Comparison of ENCODE assay signal across 16 mouse cellular contexts in genomic region chr17:25257804-25258261, GRCm38 (mm10). TPM values are rescaled to one million over a fixed set of nuclear protein-coding genes. Genes with fewer than 3 reads are reported as not detected.
DNase-seq lines count a peak whose midpoint lies in the region; ATAC-seq and TF ChIP-seq lines count a peak whose summit lies in the region.
"Had no signal": no experiment of that assay in that cellular context is flagged by ENCODE, and none has a peak within 500 bp of the region (broad histone marks: within the 10 kb centered on the region; RNA-seq: fewer than 3 reads in every experiment).

No protein-coding gene starts in this region.

- no peak for ATAC-seq in hindbrain, embryonic 14.5 days (ENCODE audit: low FRiP score)
- no peak for ATAC-seq in hindbrain, embryonic 11.5 days (ENCODE audit: low FRiP score)
- ATAC-seq in monocyte, adult 5-6 weeks (replicated peaks; ENCODE audit: insufficient number of reproducible peaks, low FRiP score, low TSS enrichment, poor library complexity, severe bottlenecking): 0 out of 2 replicates have a peak, but pooled peaks have one; percentile 20
- no peak for ATAC-seq in liver, embryonic 12.5 days
- no peak for ATAC-seq in kidney, embryonic 16.5 days (ENCODE audit: low FRiP score, low TSS enrichment)
- ATAC-seq: forebrain, embryonic 16.5 days had no signal

- H3K4me2 ChIP-seq in hindbrain, embryonic 14.5 days (replicated peaks): no peak overlapping the region
- H3K4me2 ChIP-seq in hindbrain, embryonic 11.5 days (replicated peaks; ENCODE audit: low read depth, low read length): no peak overlapping the region
- H3K4me2 ChIP-seq in liver, embryonic 12.5 days: no peak overlapping the region
- no peak overlapping the region for H3K4me2 ChIP-seq in kidney, embryonic 16.5 days (replicated peaks; ENCODE audit: low read depth, low read length)
- H3K4me2 ChIP-seq: embryonic facial prominence, embryonic 15.5 days; kidney, embryonic 15.5 days; liver, embryonic 11.5 days had no signal

- no peaks in the 10 kb centered on the region for H3K9me3 ChIP-seq in hindbrain, embryonic 14.5 days (ENCODE audit: control insufficient read depth, low read length)
- H3K9me3 ChIP-seq in hindbrain, embryonic 11.5 days (ENCODE audit: control insufficient read depth, low read length): no peaks in the 10 kb centered on the region
- H3K9me3 ChIP-seq in liver, embryonic 12.5 days (replicated peaks): no peaks in the 10 kb centered on the region
- H3K9me3 ChIP-seq in kidney, embryonic 16.5 days (ENCODE audit: low read length): no peaks in the 10 kb centered on the region
- H3K9me3 ChIP-seq: embryonic facial prominence, embryonic 15.5 days; kidney, embryonic 15.5 days; megakaryocyte, embryonic 14.5 days had no signal

- DNase-seq in hindbrain, embryonic 14.5 days (ENCODE audit: low spot score): peak; percentile 38
- DNase-seq in hindbrain, embryonic 11.5 days (ENCODE audit: low spot score): no peak
- DNase-seq in spleen, adult 2 months (ENCODE audit: low read depth in 1 of 2, low spot score in 2 of 2): peak in 1 of 2 experiments; percentile 36
- DNase-seq in spleen, adult 12 weeks (ENCODE audit: low spot score): no peak
- DNase-seq in layer of hippocampus, adult 9-11 months: no peak
- DNase-seq: cerebellum, postnatal 36 days had no signal

- no peak overlapping the region for H3K9ac ChIP-seq in hindbrain, embryonic 14.5 days
- H3K9ac ChIP-seq in hindbrain, embryonic 11.5 days (ENCODE audit: low read depth, low read length): no peak overlapping the region
- no peak overlapping the region for H3K9ac ChIP-seq in liver, embryonic 12.5 days
- no peak overlapping the region for H3K9ac ChIP-seq in kidney, embryonic 16.5 days (replicated peaks; ENCODE audit: low read length)
- H3K9ac ChIP-seq: embryonic facial prominence, embryonic 15.5 days; kidney, embryonic 15.5 days had no signal

- H3K4me3 ChIP-seq in hindbrain, embryonic 14.5 days (replicated peaks; ENCODE audit: low read length): no peak overlapping the region
- no peak overlapping the region for H3K4me3 ChIP-seq in hindbrain, embryonic 11.5 days (ENCODE audit: low read depth, low read length)
- no peak overlapping the region for H3K4me3 ChIP-seq in spleen, adult 2 months (ENCODE audit: extremely low read depth, insufficient read depth, insufficient read length)
- H3K4me3 ChIP-seq in liver, embryonic 12.5 days: no peak overlapping the region
- H3K4me3 ChIP-seq in kidney, embryonic 16.5 days (ENCODE audit: low read length): no peak overlapping the region
- H3K4me3 ChIP-seq: embryonic facial prominence, embryonic 15.5 days; kidney, embryonic 15.5 days; megakaryocyte, embryonic 14.5 days had no signal

- peaks cover 32% of the 10 kb centered on the region for H3K4me1 ChIP-seq in hindbrain, embryonic 14.5 days (replicated peaks; ENCODE audit: control insufficient read depth, insufficient read depth, low read length)
- peaks cover 17% of the 10 kb centered on the region for H3K4me1 ChIP-seq in hindbrain, embryonic 11.5 days (replicated peaks; ENCODE audit: control insufficient read depth, insufficient read depth, low read length)
- peaks cover 16% of the 10 kb centered on the region; the same call in 1 of the 2 replicates for H3K4me1 ChIP-seq in spleen, adult 2 months (ENCODE audit: control insufficient read depth, insufficient read depth, insufficient read length)
- H3K4me1 ChIP-seq in liver, embryonic 12.5 days: peaks cover 12% of the 10 kb centered on the region
- H3K4me1 ChIP-seq in kidney, embryonic 16.5 days (ENCODE audit: insufficient read depth, low read length): peaks cover 14% of the 10 kb centered on the region; the same call in 1 of the 2 replicates

- H3K27me3 ChIP-seq in hindbrain, embryonic 14.5 days (ENCODE audit: control insufficient read depth, insufficient read depth, low read length): peaks cover 13% of the 10 kb centered on the region
- peaks cover 16% of the 10 kb centered on the region for H3K27me3 ChIP-seq in hindbrain, embryonic 11.5 days (ENCODE audit: control insufficient read depth, insufficient read depth, low read length)
- peaks cover 12% of the 10 kb centered on the region for H3K27me3 ChIP-seq in spleen, adult 2 months (ENCODE audit: control insufficient read depth, insufficient read depth, low read length)
- H3K27me3 ChIP-seq in liver, embryonic 12.5 days (replicated peaks): peaks cover 54% of the 10 kb centered on the region
- peaks cover 19% of the 10 kb centered on the region for H3K27me3 ChIP-seq in kidney, embryonic 16.5 days (ENCODE audit: insufficient read depth, low read length)

- no peak for TF ChIP-seq POLR2A in spleen, adult 2 months (IDR thresholded peaks at IDR 0.05; ENCODE audit: low read depth, low read length)

- no peak for TF ChIP-seq CTCF in spleen, adult 2 months (IDR thresholded peaks at IDR 0.05; ENCODE audit: extremely low read depth, insufficient read depth, insufficient read length, insufficient replicate concordance)

- 50% methylated on average over 6 of the region's 6 CpGs for WGBS in hindbrain, embryonic 14.5 days
- 57% methylated on average over 6 of the region's 6 CpGs for WGBS in hindbrain, embryonic 11.5 days
- whole genome bisulfite sequencing in spleen, adult 2 months: 54% methylated on average over 6 of the region's 6 CpGs
- 46% methylated on average over 6 of the region's 6 CpGs for WGBS in liver, embryonic 12.5 days (ENCODE audit: insufficient replicate concordance)
- 52% methylated on average over 6 of the region's 6 CpGs for WGBS in kidney, embryonic 16.5 days

- peaks cover 23% of the 10 kb centered on the region for H3K36me3 ChIP-seq in hindbrain, embryonic 14.5 days (replicated peaks; ENCODE audit: control insufficient read depth, insufficient read depth)
- peaks cover 5% of the 10 kb centered on the region for H3K36me3 ChIP-seq in hindbrain, embryonic 11.5 days (ENCODE audit: control insufficient read depth, insufficient read depth, low read length)
- H3K36me3 ChIP-seq in spleen, adult 2 months (ENCODE audit: control insufficient read depth, insufficient read depth, low read length): peaks cover 10% of the 10 kb centered on the region
- peaks cover 27% of the 10 kb centered on the region for H3K36me3 ChIP-seq in liver, embryonic 12.5 days
- H3K36me3 ChIP-seq in kidney, embryonic 16.5 days (ENCODE audit: insufficient read depth, low read length): peaks cover 23% of the 10 kb centered on the region

- H3K27ac ChIP-seq in hindbrain, embryonic 14.5 days: no peak overlapping the region
- no peak overlapping the region for H3K27ac ChIP-seq in hindbrain, embryonic 11.5 days (ENCODE audit: low read depth, low read length)
- H3K27ac ChIP-seq in spleen, adult 2 months (ENCODE audit: insufficient read depth, low read length): peak overlapping the region; percentile 40; the same call in 1 of the 2 replicates
- H3K27ac ChIP-seq in liver, embryonic 12.5 days: no peak overlapping the region; the same call in 1 of the 2 replicates
- H3K27ac ChIP-seq in kidney, embryonic 16.5 days (ENCODE audit: low read length): no peak overlapping the region
- H3K27ac ChIP-seq: embryonic facial prominence, embryonic 15.5 days; kidney, embryonic 15.5 days had no signal

RNA-seq across cellular contexts. Expression of gene Baiap3, which starts 1.7 kb away (rescaled TPM):
- polyA plus RNA-seq in hindbrain, embryonic 14.5 days (2014; fragmentation: Nextera tagmentation; extraction: Ambion mirVana): 10.8 and 15.9 TPM in 2 replicates
- polyA plus RNA-seq in hindbrain, embryonic 11.5 days (2014; fragmentation: Nextera tagmentation; extraction: Ambion mirVana): 2.0 and 4.4 TPM in 2 replicates
- 23.1 and 23.8 TPM in 2 replicates for polyA plus RNA-seq in spleen, adult 2 months (2012; rRNA removed)
- 31.6 to 146 TPM (median 34.3 TPM) in 3 replicates for total RNA-seq in monocyte, adult 5-6 weeks (2017)
- polyA plus RNA-seq in liver, embryonic 12.5 days (2016; fragmentation: Nextera tagmentation; extraction: Ambion mirVana): 0.30 and 0.44 TPM in 2 replicates
- 2.0 and 2.3 TPM in 2 replicates for polyA plus RNA-seq in kidney, embryonic 16.5 days (2015; fragmentation: Nextera tagmentation; extraction: Ambion mirVana)

RNA-seq across cellular contexts. Expression of gene Ube2i, which starts 16.6 kb away (rescaled TPM):
- polyA plus RNA-seq in hindbrain, embryonic 14.5 days (2014; fragmentation: Nextera tagmentation; extraction: Ambion mirVana): 430 and 441 TPM in 2 replicates
- polyA plus RNA-seq in hindbrain, embryonic 11.5 days (2014; fragmentation: Nextera tagmentation; extraction: Ambion mirVana): 781 and 835 TPM in 2 replicates
- 95.2 and 102 TPM in 2 replicates for polyA plus RNA-seq in spleen, adult 2 months (2012; rRNA removed)
- total RNA-seq in monocyte, adult 5-6 weeks (2017): 278 to 334 TPM (median 296 TPM) in 3 replicates
- 437 and 442 TPM in 2 replicates for polyA plus RNA-seq in liver, embryonic 12.5 days (2016; fragmentation: Nextera tagmentation; extraction: Ambion mirVana)
- 611 and 640 TPM in 2 replicates for polyA plus RNA-seq in kidney, embryonic 16.5 days (2015; fragmentation: Nextera tagmentation; extraction: Ambion mirVana)

RNA-seq across cellular contexts. Expression of gene Tsr3, which starts 17.9 kb away (rescaled TPM):
- 52.1 and 53.4 TPM in 2 replicates for polyA plus RNA-seq in hindbrain, embryonic 14.5 days (2014; fragmentation: Nextera tagmentation; extraction: Ambion mirVana)
- 60.3 and 64.9 TPM in 2 replicates for polyA plus RNA-seq in hindbrain, embryonic 11.5 days (2014; fragmentation: Nextera tagmentation; extraction: Ambion mirVana)
- 13.1 and 15.7 TPM in 2 replicates for polyA plus RNA-seq in spleen, adult 2 months (2012; rRNA removed)
- total RNA-seq in monocyte, adult 5-6 weeks (2017): 24.6 to 33.5 TPM (median 27.9 TPM) in 3 replicates
- polyA plus RNA-seq in liver, embryonic 12.5 days (2016; fragmentation: Nextera tagmentation; extraction: Ambion mirVana): 32.6 and 33.3 TPM in 2 replicates
- polyA plus RNA-seq in kidney, embryonic 16.5 days (2015; fragmentation: Nextera tagmentation; extraction: Ambion mirVana): 49.7 and 51.6 TPM in 2 replicates

RNA-seq across cellular contexts. Expression of gene Gnptg, which starts 17.9 kb away (rescaled TPM):
- polyA plus RNA-seq in hindbrain, embryonic 14.5 days (2014; fragmentation: Nextera tagmentation; extraction: Ambion mirVana): 90.5 and 91.1 TPM in 2 replicates
- polyA plus RNA-seq in hindbrain, embryonic 11.5 days (2014; fragmentation: Nextera tagmentation; extraction: Ambion mirVana): 51.5 and 57.2 TPM in 2 replicates
- 22.4 and 25.6 TPM in 2 replicates for polyA plus RNA-seq in spleen, adult 2 months (2012; rRNA removed)
- total RNA-seq in monocyte, adult 5-6 weeks (2017): 27.2 to 58.6 TPM (median 49.2 TPM) in 3 replicates
- polyA plus RNA-seq in liver, embryonic 12.5 days (2016; fragmentation: Nextera tagmentation; extraction: Ambion mirVana): 22.2 and 24.4 TPM in 2 replicates
- polyA plus RNA-seq in kidney, embryonic 16.5 days (2015; fragmentation: Nextera tagmentation; extraction: Ambion mirVana): 51.2 and 56.6 TPM in 2 replicates

RNA-seq across cellular contexts. Expression of gene Prss34, which starts 40.4 kb away (rescaled TPM):
- not detected in 2 replicates for polyA plus RNA-seq in hindbrain, embryonic 14.5 days (2014; fragmentation: Nextera tagmentation; extraction: Ambion mirVana)
- not detected in 2 replicates for polyA plus RNA-seq in hindbrain, embryonic 11.5 days (2014; fragmentation: Nextera tagmentation; extraction: Ambion mirVana)
- 2.5 and 2.7 TPM in 2 replicates for polyA plus RNA-seq in spleen, adult 2 months (2012; rRNA removed)
- total RNA-seq in monocyte, adult 5-6 weeks (2017): 2.8 TPM in 1 of 3 replicates, not detected in the others
- not detected in 2 replicates for polyA plus RNA-seq in liver, embryonic 12.5 days (2016; fragmentation: Nextera tagmentation; extraction: Ambion mirVana)
- 0.30 TPM in 1 of 2 replicates, not detected in the other for polyA plus RNA-seq in kidney, embryonic 16.5 days (2015; fragmentation: Nextera tagmentation; extraction: Ambion mirVana)
- total RNA-seq: left cerebral cortex, adult 18-20 months had no signal
- polyA plus RNA-seq: C2C12; forebrain, embryonic 16.5 days; liver, embryonic 11.5 days had no signal
